ENCODE assay signal across 27 mouse cellular contexts in the genomic region with DNA sequence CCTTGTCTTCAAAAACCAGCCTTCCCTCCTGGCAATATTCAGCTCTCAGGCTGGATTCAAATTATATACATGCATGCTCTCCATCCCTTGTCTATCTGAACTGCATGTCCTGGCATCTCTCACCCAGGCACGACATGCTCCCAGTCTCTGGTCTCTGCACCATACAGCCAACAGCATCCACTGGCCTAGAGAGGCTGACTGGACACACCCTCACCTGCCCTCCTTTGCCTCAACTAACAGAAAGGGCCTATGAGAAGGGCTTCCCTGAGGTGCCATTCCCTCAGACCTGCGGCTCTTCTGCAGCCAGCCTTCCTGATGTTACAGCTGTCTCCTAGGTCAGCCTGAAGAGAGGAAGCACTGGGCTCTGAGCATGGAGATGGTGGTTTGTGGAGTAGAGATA.
"Had no signal": no experiment of that assay in that cellular context is flagged by ENCODE, and none has a peak within 500 bp of the region (broad histone marks: within the 10 kb centered on the region; RNA-seq: fewer than 3 reads in every experiment).

No protein-coding gene starts in this region.

- DNase-seq: cerebellum, adult 18-20 months; cerebellum, adult 2 months; cerebellum, adult 8-10 months; cerebellum, adult 9-10 months; cerebellum, adult 9-11 months; cerebellum, postnatal 10 days; cerebellum, postnatal 14 days; cerebellum, postnatal 25 days; cerebellum, postnatal 36 days; forebrain, postnatal 0 days; gastrocnemius, adult 2 months; gastrocnemius, postnatal 10 days; gastrocnemius, postnatal 14 days; gastrocnemius, postnatal 25 days; gastrocnemius, postnatal 36 days; heart, adult 2 months had no signal

- ATAC-seq: forebrain, embryonic 13.5 days; forebrain, embryonic 14.5 days; forebrain, embryonic 15.5 days; forebrain, embryonic 16.5 days; forebrain, postnatal 0 days had no signal

- H3K9ac ChIP-seq: embryonic facial prominence, embryonic 12.5 days; embryonic facial prominence, embryonic 13.5 days; embryonic facial prominence, embryonic 15.5 days; forebrain, embryonic 12.5 days; forebrain, embryonic 13.5 days; forebrain, embryonic 15.5 days; forebrain, postnatal 0 days had no signal

- H3K27me3 ChIP-seq: embryonic facial prominence, embryonic 12.5 days; embryonic facial prominence, embryonic 13.5 days; embryonic facial prominence, embryonic 15.5 days; forebrain, embryonic 12.5 days; forebrain, embryonic 13.5 days; forebrain, embryonic 15.5 days had no signal

- H3K27ac ChIP-seq: embryonic facial prominence, embryonic 10.5 days; embryonic facial prominence, embryonic 12.5 days; embryonic facial prominence, embryonic 13.5 days; embryonic facial prominence, embryonic 15.5 days; forebrain, embryonic 10.5 days; forebrain, embryonic 12.5 days; forebrain, embryonic 13.5 days; forebrain, embryonic 15.5 days had no signal

- H3K9me3 ChIP-seq: embryonic facial prominence, embryonic 10.5 days; embryonic facial prominence, embryonic 12.5 days; embryonic facial prominence, embryonic 13.5 days; embryonic facial prominence, embryonic 15.5 days; forebrain, embryonic 10.5 days; forebrain, embryonic 12.5 days; forebrain, embryonic 13.5 days; forebrain, embryonic 15.5 days had no signal

- H3K4me3 ChIP-seq: embryonic facial prominence, embryonic 10.5 days; embryonic facial prominence, embryonic 12.5 days; embryonic facial prominence, embryonic 13.5 days; embryonic facial prominence, embryonic 15.5 days; erythroblast, embryonic 14.5 days; forebrain, embryonic 10.5 days; forebrain, embryonic 12.5 days; forebrain, embryonic 13.5 days; forebrain, embryonic 15.5 days; gastrocnemius, adult 2 months; heart, adult 2 months had no signal

- H3K4me2 ChIP-seq: embryonic facial prominence, embryonic 12.5 days; embryonic facial prominence, embryonic 13.5 days; embryonic facial prominence, embryonic 15.5 days; forebrain, embryonic 12.5 days; forebrain, embryonic 13.5 days; forebrain, embryonic 15.5 days had no signal

- H3K36me3 ChIP-seq: forebrain, embryonic 12.5 days; forebrain, embryonic 15.5 days had no signal
